Mouse (Mus musculus): ENCODE data around the gene Fen1. TPM values are rescaled to one million over a fixed set of nuclear protein-coding genes. Genes with fewer than 3 reads are reported as not detected.
"Not testable (repeated sequence)": the region's sequence is repeated elsewhere in the genome, so short reads cannot be mapped to it uniquely, and the experiment has no call there.

Fen1 gene
- polyA plus RNA-seq, 1 experiment, result 28.7 TPM

GRCm38 (mm10) chr19:10171359-10171758 lies 32.6 kb downstream of the Fen1 start:
- H3K4me1 ChIP-seq (ENCODE audit: control insufficient read depth, insufficient read depth, low read length), result no peaks in the 10 kb centered on the region
- TF ChIP-seq POLR2A (IDR thresholded peaks at IDR 0.05; ENCODE audit: control insufficient read depth, low read depth, low read length) (no peak), CTCF (IDR thresholded peaks at IDR 0.05; ENCODE audit: control insufficient read depth, insufficient read depth, insufficient replicate concordance, low read depth, low read length) (no peak)
- no peaks in the 10 kb centered on the region for H3K36me3 ChIP-seq (ENCODE audit: control insufficient read depth, insufficient read depth, low read length)
- H3K4me3 ChIP-seq (ENCODE audit: control insufficient read depth, low read depth, low read length), result no peak overlapping the region
- no peak overlapping the region for H3K27ac ChIP-seq (ENCODE audit: control insufficient read depth, insufficient read depth, low read depth, low read length)
- no peaks in the 10 kb centered on the region for H3K27me3 ChIP-seq (ENCODE audit: control insufficient read depth, insufficient read depth, low read length)

DNA sequence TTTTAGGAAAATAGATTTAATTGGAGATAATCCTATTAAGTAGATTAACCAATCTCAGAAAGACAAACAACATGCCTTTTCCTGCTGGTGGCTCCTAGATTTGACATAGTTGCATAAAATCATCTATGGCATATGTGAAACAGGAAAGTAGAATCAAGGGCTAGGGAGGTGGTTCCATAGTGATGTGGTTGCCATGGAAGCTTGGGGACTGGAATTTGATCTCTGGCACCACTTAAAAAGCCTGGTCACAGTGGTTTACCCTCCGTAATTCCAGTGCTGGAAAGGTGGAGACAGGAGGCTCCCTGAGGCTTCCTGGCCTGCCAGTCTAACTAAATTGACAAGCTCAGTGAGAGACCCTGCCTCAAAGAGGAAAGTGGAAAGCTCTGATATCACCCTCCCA lies 33.5 kb downstream of the Fen1 start:
- no peak for TF ChIP-seq POLR2A (IDR thresholded peaks at IDR 0.05; ENCODE audit: control insufficient read depth, low read depth, low read length)
- no peak for TF ChIP-seq CTCF (IDR thresholded peaks at IDR 0.05; ENCODE audit: control insufficient read depth, insufficient read depth, insufficient replicate concordance, low read depth, low read length)
- no peak overlapping the region for H3K27ac ChIP-seq (ENCODE audit: control insufficient read depth, insufficient read depth, low read depth, low read length)
- no peaks in the 10 kb centered on the region for H3K4me1 ChIP-seq (ENCODE audit: control insufficient read depth, insufficient read depth, low read length)
- H3K36me3 ChIP-seq (ENCODE audit: control insufficient read depth, insufficient read depth, low read length), result no peaks in the 10 kb centered on the region
- H3K4me3 ChIP-seq (ENCODE audit: control insufficient read depth, low read depth, low read length), result no peak overlapping the region
- no peaks in the 10 kb centered on the region for H3K27me3 ChIP-seq (ENCODE audit: control insufficient read depth, insufficient read depth, low read length)

GRCm38 (mm10) chr19:10169692-10170330 lies 34.2 kb downstream of the Fen1 start:
- H3K4me1 ChIP-seq (ENCODE audit: control insufficient read depth, insufficient read depth, low read length); H3K27ac ChIP-seq (ENCODE audit: control insufficient read depth, insufficient read depth, low read depth, low read length); H3K4me3 ChIP-seq (ENCODE audit: control insufficient read depth, low read depth, low read length); H3K27me3 ChIP-seq (ENCODE audit: control insufficient read depth, insufficient read depth, low read length); H3K36me3 ChIP-seq (ENCODE audit: control insufficient read depth, insufficient read depth, low read length): not testable (repeated sequence)

GRCm38 (mm10) chr19:10169179-10169578 lies 34.8 kb downstream of the Fen1 start:
- Histone ChIP-seq H3K4me1 (ENCODE audit: control insufficient read depth, insufficient read depth, low read length) (no peaks in the 10 kb centered on the region), H3K27ac (ENCODE audit: control insufficient read depth, insufficient read depth, low read depth, low read length) (no peak overlapping the region), H3K27me3 (ENCODE audit: control insufficient read depth, insufficient read depth, low read length) (no peaks in the 10 kb centered on the region), H3K4me3 (ENCODE audit: control insufficient read depth, low read depth, low read length) (no peak overlapping the region), H3K36me3 (ENCODE audit: control insufficient read depth, insufficient read depth, low read length) (no peaks in the 10 kb centered on the region)
- no peak for TF ChIP-seq POLR2A (IDR thresholded peaks at IDR 0.05; ENCODE audit: control insufficient read depth, low read depth, low read length)
- no peak for TF ChIP-seq CTCF (IDR thresholded peaks at IDR 0.05; ENCODE audit: control insufficient read depth, insufficient read depth, insufficient replicate concordance, low read depth, low read length)

DNA sequence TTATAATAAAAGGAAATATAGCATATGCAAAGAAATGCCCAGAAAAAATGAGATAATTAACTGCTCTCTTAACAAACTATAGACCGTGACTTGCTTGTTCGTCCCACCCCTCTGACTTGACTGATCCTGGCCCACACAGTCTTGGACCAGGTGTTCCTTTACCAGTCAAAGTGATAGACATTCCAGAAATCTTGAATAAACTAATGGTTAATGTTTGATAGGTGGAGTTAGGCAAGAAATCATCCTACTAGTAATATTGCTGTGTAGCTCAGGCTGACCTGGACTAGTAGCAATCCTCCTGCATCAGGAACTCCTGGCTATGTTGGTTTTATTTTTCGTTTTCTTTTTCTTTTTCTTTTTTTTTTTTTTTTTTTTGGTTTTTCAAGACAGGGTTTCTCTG lies 35.5 kb downstream of the Fen1 start:
- no peak overlapping the region for H3K4me3 ChIP-seq (ENCODE audit: control insufficient read depth, low read depth, low read length)
- no peaks in the 10 kb centered on the region for H3K36me3 ChIP-seq (ENCODE audit: control insufficient read depth, insufficient read depth, low read length)
- no peaks in the 10 kb centered on the region for H3K4me1 ChIP-seq (ENCODE audit: control insufficient read depth, insufficient read depth, low read length)
- no peaks in the 10 kb centered on the region for H3K27me3 ChIP-seq (ENCODE audit: control insufficient read depth, insufficient read depth, low read length)
- no peak for TF ChIP-seq CTCF (IDR thresholded peaks at IDR 0.05; ENCODE audit: control insufficient read depth, insufficient read depth, insufficient replicate concordance, low read depth, low read length)
- TF ChIP-seq POLR2A (IDR thresholded peaks at IDR 0.05; ENCODE audit: control insufficient read depth, low read depth, low read length), result no peak
- H3K27ac ChIP-seq (ENCODE audit: control insufficient read depth, insufficient read depth, low read depth, low read length), result no peak overlapping the region

DNA sequence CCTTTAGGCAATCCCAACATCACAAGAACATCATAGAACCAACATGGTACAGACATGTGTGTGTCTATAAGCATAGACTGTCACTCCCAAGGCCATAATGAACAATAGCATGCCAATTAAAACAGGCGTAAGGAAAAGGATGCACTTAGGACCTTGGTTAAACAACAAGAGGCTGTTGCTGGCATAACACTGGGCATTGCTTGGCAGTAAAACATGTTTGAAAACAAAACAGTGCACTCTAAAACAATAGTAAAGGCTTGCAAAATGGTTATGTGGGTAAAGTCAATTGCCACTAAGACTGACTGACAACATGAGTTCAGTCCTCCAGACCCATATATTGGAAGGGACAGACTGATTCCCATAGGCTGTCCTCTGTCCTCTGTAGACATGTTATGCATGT lies 36.0 kb downstream of the Fen1 start:
- TF ChIP-seq CTCF (IDR thresholded peaks at IDR 0.05; ENCODE audit: control insufficient read depth, insufficient read depth, insufficient replicate concordance, low read depth, low read length), result no peak
- no peak for TF ChIP-seq POLR2A (IDR thresholded peaks at IDR 0.05; ENCODE audit: control insufficient read depth, low read depth, low read length)
- Histone ChIP-seq H3K27me3 (ENCODE audit: control insufficient read depth, insufficient read depth, low read length) (no peaks in the 10 kb centered on the region), H3K27ac (ENCODE audit: control insufficient read depth, insufficient read depth, low read depth, low read length) (no peak overlapping the region)

DNA sequence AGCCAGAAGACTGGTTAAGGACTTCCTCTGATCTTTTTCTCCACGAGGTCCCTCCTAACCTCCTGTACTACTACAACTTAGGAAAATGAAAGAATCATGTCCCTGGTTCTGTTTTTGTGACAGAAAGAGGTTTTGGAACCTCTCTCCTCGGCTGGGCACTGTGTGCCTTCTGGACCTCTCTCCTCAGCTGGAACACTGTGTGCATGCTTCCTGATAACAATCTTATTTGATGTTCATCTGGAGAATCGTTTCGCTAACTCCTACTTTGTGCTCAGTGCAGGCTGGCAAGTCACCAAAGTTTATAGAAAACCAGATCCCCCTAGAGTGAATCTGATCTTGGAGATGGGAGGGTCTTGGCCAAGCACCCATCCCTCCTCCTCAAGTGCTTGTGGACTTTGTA lies 36.9 kb downstream of the Fen1 start:
- Histone ChIP-seq H3K36me3 (ENCODE audit: control insufficient read depth, insufficient read depth, low read length) (no peaks in the 10 kb centered on the region), H3K27me3 (ENCODE audit: control insufficient read depth, insufficient read depth, low read length) (no peaks in the 10 kb centered on the region), H3K4me3 (ENCODE audit: control insufficient read depth, low read depth, low read length) (no peak overlapping the region), H3K27ac (ENCODE audit: control insufficient read depth, insufficient read depth, low read depth, low read length) (no peak overlapping the region), H3K4me1 (ENCODE audit: control insufficient read depth, insufficient read depth, low read length) (no peaks in the 10 kb centered on the region)
- TF ChIP-seq POLR2A (IDR thresholded peaks at IDR 0.05; ENCODE audit: control insufficient read depth, low read depth, low read length) (no peak), CTCF (IDR thresholded peaks at IDR 0.05; ENCODE audit: control insufficient read depth, insufficient read depth, insufficient replicate concordance, low read depth, low read length) (no peak)

More for the DNA sequence above, 36.0 kb downstream of the Fen1 start:
- H3K36me3 ChIP-seq (ENCODE audit: control insufficient read depth, insufficient read depth, low read length), result no peaks in the 10 kb centered on the region
- no peaks in the 10 kb centered on the region for H3K4me1 ChIP-seq (ENCODE audit: control insufficient read depth, insufficient read depth, low read length)
- H3K4me3 ChIP-seq (ENCODE audit: control insufficient read depth, low read depth, low read length), result no peak overlapping the region

DNA sequence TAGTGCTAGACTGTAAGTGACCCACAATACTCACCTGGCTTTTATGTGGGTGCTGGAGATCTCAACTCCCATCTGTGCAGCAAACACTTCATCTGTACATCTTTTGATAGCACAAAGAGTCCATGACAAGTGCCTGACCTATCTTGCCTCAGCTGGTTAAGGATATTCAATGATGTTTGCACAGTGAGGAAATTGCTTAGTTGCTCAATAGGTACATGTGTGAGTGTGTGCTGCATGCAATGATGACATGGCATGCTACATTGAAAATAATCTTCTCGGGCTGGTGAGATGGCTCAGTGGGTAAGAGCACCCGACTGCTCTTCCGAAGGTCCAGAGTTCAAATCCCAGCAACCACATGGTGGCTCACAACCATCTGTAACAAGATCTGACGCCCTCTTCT lies 38.0 kb downstream of the Fen1 start:
- H3K4me1 ChIP-seq (ENCODE audit: control insufficient read depth, insufficient read depth, low read length); H3K4me3 ChIP-seq (ENCODE audit: control insufficient read depth, low read depth, low read length); H3K27me3 ChIP-seq (ENCODE audit: control insufficient read depth, insufficient read depth, low read length); H3K36me3 ChIP-seq (ENCODE audit: control insufficient read depth, insufficient read depth, low read length); H3K27ac ChIP-seq (ENCODE audit: control insufficient read depth, insufficient read depth, low read depth, low read length): not testable (repeated sequence)

Measured in testis, adult 2 months (tissue).